Mouse (Mus musculus) MEL (cell line): ENCODE data around the gene Emx1. TPM values are rescaled to one million over a fixed set of nuclear protein-coding genes. Genes with fewer than 3 reads are reported as not detected.

Experiments used
- DNase-seq: peaks from one replicate; pipeline ENCODE4 v3.0.0; 2011; ENCODE audit warnings: low read depth, low spot score
- H3K27ac ChIP-seq: 2 replicates; pipeline ENCODE4 v1.5.1; 2012; ENCODE audit warnings: low read depth, mild to moderate bottlenecking, control low read depth, low read length, moderate library complexity; ENCODE audit not compliant: control insufficient read depth
- H3K27me3 ChIP-seq, 2 experiments: fragments of 150-350 bp in 1 of 2; sonication (generic) in 1 of 2; 2 replicates each; pipeline ENCODE4 v1.6.1; 2012; ENCODE audit warnings: low read length in 2 of 2, mild to moderate bottlenecking in 2 of 2, improper control_type of control experiment in 1 of 2, moderate library complexity in 1 of 2; ENCODE audit not compliant: insufficient read depth in 2 of 2, control insufficient read depth in 1 of 2
- H3K36me3 ChIP-seq, 2 experiments: 2 replicates each; pipeline ENCODE4 v1.6.1; 2012 to 2014; ENCODE audit warnings: low read length in 2 of 2, improper control_type of control experiment in 1 of 2, inconsistent platforms in 1 of 2, mild to moderate bottlenecking in 1 of 2; ENCODE audit not compliant: insufficient read depth in 2 of 2, control insufficient read depth in 1 of 2
- H3K4me1 ChIP-seq, 2 experiments: fragments of 150-350 bp in 1 of 2; sonication (generic) in 1 of 2; 2 replicates each; pipeline ENCODE4 v1.6.1; 2012; ENCODE audit warnings: low read length in 2 of 2, improper control_type of control experiment in 1 of 2, mild to moderate bottlenecking in 1 of 2; ENCODE audit not compliant: insufficient read depth in 2 of 2, control insufficient read depth in 1 of 2
- H3K4me3 ChIP-seq, 2 experiments: fragments of 150-350 bp in 1 of 2; sonication (generic) in 1 of 2; 2 replicates each; pipeline ENCODE4 v1.5.1; 2012; ENCODE audit warnings: low read depth in 2 of 2, low read length in 2 of 2, mild to moderate bottlenecking in 2 of 2, moderate library complexity in 2 of 2, control low read depth in 1 of 2, improper control_type of control experiment in 1 of 2; ENCODE audit not compliant: control insufficient read depth in 1 of 2, insufficient read depth in 1 of 2
- H3K79me2 ChIP-seq: 2 replicates; pipeline ENCODE4 v1.6.1; 2012; ENCODE audit warnings: mild to moderate bottlenecking, low read length, moderate library complexity; ENCODE audit not compliant: control insufficient read depth, poor library complexity, insufficient read depth
- H3K9ac ChIP-seq: 2 replicates; pipeline ENCODE4 v1.6.1; 2012; ENCODE audit warnings: low read depth, mild to moderate bottlenecking, control low read depth, low read length, moderate library complexity; ENCODE audit not compliant: control insufficient read depth, poor library complexity, severe bottlenecking
- H3K9me3 ChIP-seq: fragments of 150-350 bp; sonication (generic); replicated peaks from 2 replicates; pipeline ENCODE4 v1.6.1; 2012; ENCODE audit warnings: mild to moderate bottlenecking, low read length, improper control_type of control experiment, moderate library complexity; ENCODE audit not compliant: insufficient read depth
- CHD2 ChIP-seq: IDR thresholded peaks from 2 replicates; pipeline ENCODE4 v1.6.1; 2011; ENCODE audit warnings: low read length, improper control_type of control experiment
- ELF1 ChIP-seq: IDR thresholded peaks from 2 replicates; pipeline ENCODE4 v1.6.1; 2014; ENCODE audit warnings: low read depth, mild to moderate bottlenecking, inconsistent platforms, low read length, improper control_type of control experiment, moderate library complexity
- GABPA ChIP-seq: IDR thresholded peaks from 2 replicates; pipeline ENCODE4 v1.6.1; 2012; ENCODE audit warnings: low read depth, mild to moderate bottlenecking, inconsistent platforms, low read length, improper control_type of control experiment, moderate library complexity
- GATA1 ChIP-seq: IDR thresholded peaks from 2 replicates; pipeline ENCODE4 v1.6.1; 2011; ENCODE audit warnings: low read depth, low read length, improper control_type of control experiment
- HCFC1 ChIP-seq: IDR thresholded peaks from 2 replicates; pipeline ENCODE4 v1.6.1; 2012; ENCODE audit warnings: low read depth, mild to moderate bottlenecking, inconsistent platforms, low read length, improper control_type of control experiment, moderate library complexity
- MAFK ChIP-seq: IDR thresholded peaks from 2 replicates; pipeline ENCODE4 v1.6.1; 2011; ENCODE audit warnings: low read depth, mild to moderate bottlenecking, low read length, improper control_type of control experiment, borderline replicate concordance
- MAX ChIP-seq: IDR thresholded peaks from 2 replicates; pipeline ENCODE4 v1.6.1; 2011; ENCODE audit warnings: low read length, improper control_type of control experiment
- MEF2A ChIP-seq: IDR thresholded peaks from 2 replicates; pipeline ENCODE4 v1.6.1; 2014; ENCODE audit warnings: low read depth, mild to moderate bottlenecking, inconsistent platforms, low read length, improper control_type of control experiment; ENCODE audit not compliant: poor library complexity, insufficient replicate concordance, severe bottlenecking; ENCODE audit errors: extremely low read depth
- MXI1 ChIP-seq: IDR thresholded peaks from 2 replicates; pipeline ENCODE4 v1.6.1; 2011; ENCODE audit warnings: mild to moderate bottlenecking, low read depth, low read length, improper control_type of control experiment
- MYB ChIP-seq: IDR thresholded peaks from 2 replicates; pipeline ENCODE4 v1.6.1; 2011; ENCODE audit warnings: mild to moderate bottlenecking, low read depth, low read length, improper control_type of control experiment
- NELFE ChIP-seq: IDR thresholded peaks from 2 replicates; pipeline ENCODE4 v1.6.1; 2011; ENCODE audit warnings: low read depth, low read length, improper control_type of control experiment
- POLR2A ChIP-seq, 2 experiments: IDR thresholded peaks; 2 replicates each; pipeline ENCODE4 v1.6.1; 2011 to 2012; ENCODE audit warnings: low read length in 2 of 2, mild to moderate bottlenecking in 2 of 2, control low read depth in 1 of 2, improper control_type of control experiment in 1 of 2, low read depth in 1 of 2, moderate library complexity in 1 of 2; ENCODE audit not compliant: control insufficient read depth in 1 of 2, insufficient read depth in 1 of 2, poor library complexity in 1 of 2
- POLR2AphosphoS2 ChIP-seq: IDR thresholded peaks from 2 replicates; pipeline ENCODE4 v1.6.1; 2011; ENCODE audit warnings: low read length, improper control_type of control experiment
- TCF12 ChIP-seq: IDR thresholded peaks from 2 replicates; pipeline ENCODE4 v1.6.1; 2014; ENCODE audit warnings: low read depth, mild to moderate bottlenecking, inconsistent platforms, low read length, improper control_type of control experiment, moderate library complexity
- UBTF ChIP-seq: IDR thresholded peaks from 2 replicates; pipeline ENCODE4 v1.6.1; 2012; ENCODE audit warnings: low read depth, mild to moderate bottlenecking, inconsistent platforms, low read length, improper control_type of control experiment, moderate library complexity, borderline replicate concordance; ENCODE audit not compliant: insufficient read depth
- USF2 ChIP-seq, 2 experiments: IDR thresholded peaks; 2 replicates each; pipeline ENCODE4 v1.6.1; 2011 to 2012; ENCODE audit warnings: improper control_type of control experiment in 2 of 2, low read length in 2 of 2, borderline replicate concordance in 1 of 2, inconsistent platforms in 1 of 2, low read depth in 1 of 2, mild to moderate bottlenecking in 1 of 2; ENCODE audit not compliant: insufficient read depth in 1 of 2
- ZC3H11A ChIP-seq: IDR thresholded peaks from 2 replicates; pipeline ENCODE4 v1.6.1; 2012; ENCODE audit warnings: low read depth, mild to moderate bottlenecking, inconsistent platforms, low read length, improper control_type of control experiment
- ZMIZ1 ChIP-seq: IDR thresholded peaks from 2 replicates; pipeline ENCODE4 v1.6.1; 2012; ENCODE audit warnings: low read depth, mild to moderate bottlenecking, inconsistent platforms, low read length, improper control_type of control experiment, moderate library complexity
- ZNF384 ChIP-seq: IDR thresholded peaks from 2 replicates; pipeline ENCODE4 v1.6.1; 2012; ENCODE audit warnings: low read depth, mild to moderate bottlenecking, inconsistent platforms, low read length, improper control_type of control experiment
- polyA plus RNA-seq, 2 experiments: library from polyadenylated mRNA; stranded (reverse) in 1 of 2; unstranded in 1 of 2; fragments of >175 nt in 1 of 2; fragments of >200 nt in 1 of 2; gene quantifications; 2 replicates each; pipeline versions ENCODE4 v1.2.1 to v1.2.4; 2012; ENCODE audit warnings: low replicate concordance in 2 of 2, low read depth in 1 of 2; ENCODE audit not compliant: insufficient read length in 2 of 2, insufficient read depth in 1 of 2, missing spikeins in 1 of 2
- total RNA-seq: library from RNA; depleted of rRNA; stranded (reverse); fragments of 300-350 nt; gene quantifications from 2 replicates; pipeline ENCODE4 v1.2.3, GENCODE M21; 2012

Emx1 gene
- total and polyA plus RNA-seq, 3 experiments, result not detected

- TF ChIP-seq TCF12 (no peak), MAX (no peak), ZMIZ1 (no peak), MAFK (no peak), ZNF384 (no peak), ELF1 (no peak), MEF2A (no peak), CHD2 (no peak), MXI1 (no peak), UBTF (no peak)
Observed at GRCm38 (mm10) chr6:85249821-85250220, 62.6 kb downstream of the Emx1 start.

GRCm38 (mm10) chr6:85250811-85251241 is 63.6 kb downstream of the Emx1 start:
- no peaks in the 10 kb centered on the region; a peak in 1 of 4 replicates for H3K36me3 ChIP-seq
- no peak overlapping the region for H3K9ac ChIP-seq
- TF ChIP-seq POLR2AphosphoS2 (no peak), GABPA (no peak), MAX (no peak), MYB (no peak), GATA1 (no peak), MEF2A (no peak), ZC3H11A (no peak), HCFC1 (no peak), MAFK (no peak), TCF12 (no peak), USF2 (IDR thresholded peaks at IDR 0.05; ENCODE audit: borderline replicate concordance in 1 of 2, insufficient read depth in 1 of 2, low read depth in 1 of 2, low read length in 2 of 2) (no peak), NELFE (no peak), POLR2A (IDR thresholded peaks at IDR 0.05; ENCODE audit: control insufficient read depth in 1 of 2, insufficient read depth in 1 of 2, low read depth in 1 of 2, low read length in 2 of 2, poor library complexity in 1 of 2) (no peak)
- TF ChIP-seq, all 39 proteins: peak for 0
- no peak overlapping the region for H3K27ac ChIP-seq
- no peaks in the 10 kb centered on the region for H3K27me3 ChIP-seq
- peaks cover 0 to 8% of the 10 kb centered on the region in 2 experiments; a peak in 2 of 4 replicates for H3K4me1 ChIP-seq
- H3K79me2 ChIP-seq, result no peaks in the 10 kb centered on the region
- DNase-seq, result no peak
- no peaks in the 10 kb centered on the region for H3K9me3 ChIP-seq
- H3K4me3 ChIP-seq, result no peak overlapping the region

More at GRCm38 (mm10) chr6:85249821-85250220, 62.6 kb downstream of the Emx1 start:
- H3K79me2 ChIP-seq, result no peaks in the 10 kb centered on the region
- no peaks in the 10 kb centered on the region for H3K27me3 ChIP-seq
- DNase-seq, result no peak
- H3K36me3 ChIP-seq, result no peaks in the 10 kb centered on the region; a peak in 1 of 4 replicates
- H3K9me3 ChIP-seq, result no peaks in the 10 kb centered on the region
- peaks cover 0 to 8% of the 10 kb centered on the region in 2 experiments; a peak in 2 of 4 replicates for H3K4me1 ChIP-seq
- H3K9ac ChIP-seq, result no peak overlapping the region
- no peak overlapping the region for H3K4me3 ChIP-seq
- no peak overlapping the region for H3K27ac ChIP-seq
